Comparison of ENCODE assay signal across 19 mouse cellular contexts in genomic region chr11:101953441-101953840, GRCm38 (mm10). TPM values are rescaled to one million over a fixed set of nuclear protein-coding genes. Genes with fewer than 3 reads are reported as not detected.
A peak's percentile ranks its signal among the peaks of the same experiment; 100 is the strongest.
DNase-seq lines count a peak whose midpoint lies in the region; ATAC-seq and TF ChIP-seq lines count a peak whose summit lies in the region.
"Had no signal": no experiment of that assay in that cellular context is flagged by ENCODE, and none has a peak within 500 bp of the region (broad histone marks: within the 10 kb centered on the region; RNA-seq: fewer than 3 reads in every experiment).

No protein-coding gene starts in this region.

- TF ChIP-seq POLR2A in bone marrow macrophage, adult 2 months (IDR thresholded peaks at IDR 0.05; ENCODE audit: borderline replicate concordance, low read depth, low read length) = no peak
- TF ChIP-seq POLR2A in myocyte (IDR thresholded peaks at IDR 0.05; ENCODE audit: insufficient read length, low read depth) = no peak

- peak overlapping the region; percentile 37 for H3K27ac ChIP-seq in heart, embryonic 10.5 days
- H3K27ac ChIP-seq in kidney, embryonic 15.5 days = peak overlapping the region; percentile 65
- H3K27ac ChIP-seq in bone marrow macrophage, adult 2 months (ENCODE audit: insufficient read depth, low read depth, low read length) = peak overlapping the region; percentile 83
- H3K27ac ChIP-seq: midbrain, embryonic 15.5 days; neural tube, embryonic 12.5 days had no signal

- no peaks in the 10 kb centered on the region for H3K36me3 ChIP-seq in heart, embryonic 10.5 days
- no peaks in the 10 kb centered on the region for H3K36me3 ChIP-seq in kidney, embryonic 15.5 days
- no peaks in the 10 kb centered on the region for H3K36me3 ChIP-seq in myocyte (ENCODE audit: control insufficient read depth, insufficient read depth)
- H3K36me3 ChIP-seq: midbrain, embryonic 15.5 days; neural tube, embryonic 12.5 days had no signal

- intact Hi-C loops in heart, postnatal 25 days (cut with DNase I) = no loop called here

- H3K79me2 ChIP-seq in myocyte (ENCODE audit: control insufficient read depth, insufficient read depth) = no peaks in the 10 kb centered on the region

- no peaks in the 10 kb centered on the region for H3K9me3 ChIP-seq in heart, embryonic 10.5 days
- H3K9me3 ChIP-seq in kidney, embryonic 15.5 days (replicated peaks) = no peaks in the 10 kb centered on the region
- H3K9me3 ChIP-seq: midbrain, embryonic 15.5 days; neural tube, embryonic 12.5 days had no signal

- H3K4me2 ChIP-seq in kidney, embryonic 15.5 days = peak overlapping the region; percentile 36
- H3K4me2 ChIP-seq in myocyte (ENCODE audit: low read depth) = peak overlapping the region; percentile 32

- no peak overlapping the region for H3K4me3 ChIP-seq in heart, embryonic 10.5 days
- H3K4me3 ChIP-seq in kidney, embryonic 15.5 days (replicated peaks) = no peak overlapping the region
- no peak overlapping the region for H3K4me3 ChIP-seq in bone marrow macrophage, adult 2 months (ENCODE audit: insufficient read depth, low read length)
- H3K4me3 ChIP-seq in myocyte = no peak overlapping the region
- H3K4me3 ChIP-seq: erythroblast, embryonic 14.5 days; midbrain, embryonic 15.5 days; neural tube, embryonic 12.5 days had no signal

- TF ChIP-seq CTCF in bone marrow macrophage, adult 2 months (IDR thresholded peaks at IDR 0.05; ENCODE audit: low read depth, low read length) = no peak

- H3K4me1 ChIP-seq in heart, embryonic 10.5 days = peaks cover 44% of the 10 kb centered on the region
- peaks cover 19% of the 10 kb centered on the region for H3K4me1 ChIP-seq in kidney, embryonic 15.5 days
- H3K4me1 ChIP-seq in bone marrow macrophage, adult 2 months (ENCODE audit: control insufficient read depth, insufficient read depth, low read length) = peaks cover 34% of the 10 kb centered on the region

- no peak overlapping the region for H3ac ChIP-seq in myocyte (ENCODE audit: control insufficient read depth, insufficient read length)

- no peak overlapping the region for H3K9ac ChIP-seq in kidney, embryonic 15.5 days
- H3K9ac ChIP-seq: midbrain, embryonic 15.5 days; neural tube, embryonic 12.5 days had no signal

- DNase-seq in heart, embryonic 10.5 days (ENCODE audit: low spot score) = no peak
- no peak for DNase-seq in heart, postnatal 25 days (ENCODE audit: low spot score)
- no peak for DNase-seq in kidney, postnatal 10 days
- no peak for DNase-seq in gastrocnemius, postnatal 4 days (ENCODE audit: low spot score in 2 of 2)
- DNase-seq in adrenal gland, postnatal 4 days (ENCODE audit: low spot score in 2 of 2) = no peak
- DNase-seq: cerebellum, adult 11-12 months; left cerebral cortex, postnatal 4 days had no signal

- no peak for ATAC-seq in kidney, embryonic 15.5 days (replicated peaks; ENCODE audit: low FRiP score)
- ATAC-seq: inflammation-experienced regulatory T-cells, adult 6 months; midbrain, embryonic 15.5 days had no signal

- 36% methylated on average over 4 of the region's 4 CpGs for WGBS in heart, embryonic 10.5 days
- WGBS in kidney, embryonic 15.5 days = 43% methylated on average over 4 of the region's 4 CpGs

- peaks cover 44% of the 10 kb centered on the region; the same call in 1 of the 2 replicates for H3K27me3 ChIP-seq in heart, embryonic 10.5 days (ENCODE audit: insufficient read depth, poor library complexity, severe bottlenecking)
- H3K27me3 ChIP-seq in kidney, embryonic 15.5 days = peaks cover 38% of the 10 kb centered on the region
- peaks cover 58% of the 10 kb centered on the region for H3K27me3 ChIP-seq in myocyte (ENCODE audit: control insufficient read depth, insufficient read depth, insufficient read length)

TF ChIP-seq in myocyte, 11 proteins besides CTCF, POLR2A, EP300 and RAD21:
- TF ChIP-seq SRF (IDR thresholded peaks at IDR 0.05; ENCODE audit: control insufficient read depth, insufficient read length, low read depth) = no peak
- TF ChIP-seq MYOD1 (IDR thresholded peaks at IDR 0.05; ENCODE audit: control insufficient read depth in 1 of 3, insufficient read length in 2 of 3, low read depth in 2 of 3) = no peak
- TF ChIP-seq POLR2AphosphoS2 (IDR thresholded peaks at IDR 0.05; ENCODE audit: insufficient read length, low read depth) = no peak
- TF ChIP-seq MAX (IDR thresholded peaks at IDR 0.05; ENCODE audit: low read depth) = no peak
- no peak for TF ChIP-seq TCF12 (IDR thresholded peaks at IDR 0.05; ENCODE audit: insufficient read depth, poor library complexity, severe bottlenecking)
- no peak for TF ChIP-seq TCF3 (IDR thresholded peaks at IDR 0.05; ENCODE audit: insufficient read length, low read depth)
- TF ChIP-seq CEBPB (IDR thresholded peaks at IDR 0.05; ENCODE audit: insufficient read depth, poor library complexity, severe bottlenecking) = no peak
- TF ChIP-seq REST (IDR thresholded peaks at IDR 0.05; ENCODE audit: insufficient read depth, insufficient read length) = no peak
- TF ChIP-seq E2F4 (IDR thresholded peaks at IDR 0.05; ENCODE audit: insufficient read depth) = no peak
- TF ChIP-seq MYOG (IDR thresholded peaks at IDR 0.05; ENCODE audit: control insufficient read depth in 1 of 3, insufficient read depth in 1 of 3, insufficient read length in 2 of 3, low read depth in 2 of 3) = no peak
- TF ChIP-seq USF1 (IDR thresholded peaks at IDR 0.05; ENCODE audit: low read depth) = no peak
TF ChIP-seq in myocyte: peak in this region for 0.

RNA-seq across cellular contexts. Expression of gene Sost, which starts 13.4 kb away (rescaled TPM):
- 0.36 and 0.96 TPM in 2 replicates for polyA plus RNA-seq in heart, embryonic 10.5 days (2016; fragmentation: Nextera tagmentation; extraction: Ambion mirVana)
- total RNA-seq in heart, postnatal 25 days (2021) = 1 to 10 TPM; 1.5 to 1.6 TPM
- 0.83 and 1.4 TPM in 2 replicates for polyA plus RNA-seq in kidney, embryonic 15.5 days (2015; fragmentation: Nextera tagmentation; extraction: Ambion mirVana)
- polyA plus RNA-seq in bone marrow macrophage, adult 2 months (2012; ENCODE audit: insufficient read depth, insufficient read length, missing spikeins) = not detected in 2 replicates
- polyA plus RNA-seq in myocyte (2012; fragmentation: generic; extraction: Trizol) = 0.25 TPM
- under 1 TPM in 1 of 2 experiments, not detected in 1; 0.16 TPM for total RNA-seq in gastrocnemius, postnatal 4 days (2021)
- under 1 TPM; 0.20 to 0.25 TPM for total RNA-seq in adrenal gland, postnatal 4 days (2021)
- total RNA-seq: adrenal gland, postnatal 36 days; ES-E14; left cerebral cortex, postnatal 4 days had no signal
- polyA plus RNA-seq: erythroblast, embryonic 14.5 days; inflammation-experienced regulatory T-cells, adult 6 months; midbrain, embryonic 15.5 days; small intestine, adult 2 months had no signal

RNA-seq across cellular contexts. Expression of gene Cfap97d1, which starts 30.6 kb away (rescaled TPM):
- polyA plus RNA-seq in heart, embryonic 10.5 days (2016; fragmentation: Nextera tagmentation; extraction: Ambion mirVana) = not detected in 2 replicates
- total RNA-seq in heart, postnatal 25 days (2021) = not detected
- not detected in 2 replicates for polyA plus RNA-seq in kidney, embryonic 15.5 days (2015; fragmentation: Nextera tagmentation; extraction: Ambion mirVana)
- polyA plus RNA-seq in bone marrow macrophage, adult 2 months (2012; ENCODE audit: insufficient read depth, insufficient read length, missing spikeins) = not detected in 2 replicates
- polyA plus RNA-seq in myocyte (2012; fragmentation: generic; extraction: Trizol) = not detected
- not detected for total RNA-seq in gastrocnemius, postnatal 4 days (2021)
- not detected for total RNA-seq in adrenal gland, postnatal 4 days (2021)
- total RNA-seq: adrenal gland, postnatal 36 days; ES-E14; layer of hippocampus, adult 8-10 months; left cerebral cortex, postnatal 4 days had no signal
- polyA plus RNA-seq: cortical plate, adult 2 months; erythroblast, embryonic 14.5 days; inflammation-experienced regulatory T-cells, adult 6 months; midbrain, embryonic 15.5 days; neural tube, embryonic 12.5 days; small intestine, adult 2 months had no signal

RNA-seq across cellular contexts. Expression of gene Dusp3, which starts 33.4 kb away (rescaled TPM):
- 32.3 and 47.3 TPM in 2 replicates for polyA plus RNA-seq in heart, embryonic 10.5 days (2016; fragmentation: Nextera tagmentation; extraction: Ambion mirVana)
- 100 to 1,000 TPM; 115 to 122 TPM for total RNA-seq in heart, postnatal 25 days (2021)
- polyA plus RNA-seq in kidney, embryonic 15.5 days (2015; fragmentation: Nextera tagmentation; extraction: Ambion mirVana) = 32.8 and 33.8 TPM in 2 replicates
- polyA plus RNA-seq in bone marrow macrophage, adult 2 months (2012; ENCODE audit: insufficient read depth, insufficient read length, missing spikeins) = 79.3 and 80.4 TPM in 2 replicates
- polyA plus RNA-seq in myocyte (2012; fragmentation: generic; extraction: Trizol) = 81.1 TPM
- total RNA-seq in gastrocnemius, postnatal 4 days (2021) = 100 to 1,000 TPM; 140 to 145 TPM
- 10 to 100 TPM; 62.2 to 71.6 TPM for total RNA-seq in adrenal gland, postnatal 4 days (2021)

RNA-seq across cellular contexts. Expression of gene Meox1, which starts 59.3 kb away (rescaled TPM):
- polyA plus RNA-seq in heart, embryonic 10.5 days (2016; fragmentation: Nextera tagmentation; extraction: Ambion mirVana) = 5.7 and 8.2 TPM in 2 replicates
- total RNA-seq in heart, postnatal 25 days (2021) = 1 to 10 TPM; 7.8 to 9.9 TPM
- 13.6 and 15.4 TPM in 2 replicates for polyA plus RNA-seq in kidney, embryonic 15.5 days (2015; fragmentation: Nextera tagmentation; extraction: Ambion mirVana)
- not detected in 2 replicates for polyA plus RNA-seq in bone marrow macrophage, adult 2 months (2012; ENCODE audit: insufficient read depth, insufficient read length, missing spikeins)
- 0.16 TPM for polyA plus RNA-seq in myocyte (2012; fragmentation: generic; extraction: Trizol)
- total RNA-seq in gastrocnemius, postnatal 4 days (2021) = 10 to 100 TPM; 17.7 to 20.4 TPM
- 1 to 10 TPM; 7.1 to 7.8 TPM for total RNA-seq in adrenal gland, postnatal 4 days (2021)
- polyA plus RNA-seq: erythroblast, embryonic 14.5 days; inflammation-experienced regulatory T-cells, adult 6 months had no signal
